Mouse (Mus musculus): ENCODE data around the gene Tcirg1.

The Tcirg1 gene

GRCm38 (mm10) chr19:3905261-3905969 is 1.5 kb downstream of the Tcirg1 start:
- in situ Hi-C loops (cut with MboI; ENCODE audit: low pct_unique_long_range_greater_than_20kb in 1 of 2, low sequenced_read_pairs in 2 of 2, unreplicated experiment in 1 of 2) = no loop called here

GRCm38 (mm10) chr19:3904363-3904675 is 2.6 kb downstream of the Tcirg1 start:
- in situ Hi-C loops (cut with MboI; ENCODE audit: low pct_unique_long_range_greater_than_20kb in 1 of 2, low sequenced_read_pairs in 2 of 2, unreplicated experiment in 1 of 2) = no loop called here

- in situ Hi-C loops (cut with MboI; ENCODE audit: low pct_unique_long_range_greater_than_20kb in 1 of 2, low sequenced_read_pairs in 2 of 2, unreplicated experiment in 1 of 2) = no loop called here
Measured at GRCm38 (mm10) chr19:3903648-3904362, 3.1 kb downstream of the Tcirg1 start.

GRCm38 (mm10) chr19:3902966-3903365 is 4.0 kb downstream of the Tcirg1 start:
- in situ Hi-C loops (cut with MboI; ENCODE audit: low pct_unique_long_range_greater_than_20kb in 1 of 2, low sequenced_read_pairs in 2 of 2, unreplicated experiment in 1 of 2) = no loop called here

- in situ Hi-C loops (cut with MboI; ENCODE audit: low pct_unique_long_range_greater_than_20kb in 1 of 2, low sequenced_read_pairs in 2 of 2, unreplicated experiment in 1 of 2) = no loop called here
Measured at GRCm38 (mm10) chr19:3899618-3900017, 7.3 kb downstream of the Tcirg1 start.

- in situ Hi-C loops (cut with MboI; ENCODE audit: low pct_unique_long_range_greater_than_20kb in 1 of 2, low sequenced_read_pairs in 2 of 2, unreplicated experiment in 1 of 2) = no loop called here
Measured at GRCm38 (mm10) chr19:3898952-3899351, 8.0 kb downstream of the Tcirg1 start.

GRCm38 (mm10) chr19:3897557-3897956 is 9.4 kb downstream of the Tcirg1 start:
- in situ Hi-C loops (cut with MboI; ENCODE audit: low pct_unique_long_range_greater_than_20kb in 1 of 2, low sequenced_read_pairs in 2 of 2, unreplicated experiment in 1 of 2) = no loop called here

- in situ Hi-C loops (cut with MboI; ENCODE audit: low pct_unique_long_range_greater_than_20kb in 1 of 2, low sequenced_read_pairs in 2 of 2, unreplicated experiment in 1 of 2) = no loop called here
Measured at GRCm38 (mm10) chr19:3896208-3896607, 10.7 kb downstream of the Tcirg1 start.

GRCm38 (mm10) chr19:3895171-3895631 is 11.7 kb downstream of the Tcirg1 start:
- in situ Hi-C loops (cut with MboI; ENCODE audit: low pct_unique_long_range_greater_than_20kb in 1 of 2, low sequenced_read_pairs in 2 of 2, unreplicated experiment in 1 of 2) = no loop called here

- in situ Hi-C loops (cut with MboI; ENCODE audit: low pct_unique_long_range_greater_than_20kb in 1 of 2, low sequenced_read_pairs in 2 of 2, unreplicated experiment in 1 of 2) = no loop called here
Measured at GRCm38 (mm10) chr19:3894294-3894693, 12.6 kb downstream of the Tcirg1 start.

- in situ Hi-C loops (cut with MboI; ENCODE audit: low pct_unique_long_range_greater_than_20kb in 1 of 2, low sequenced_read_pairs in 2 of 2, unreplicated experiment in 1 of 2) = no loop called here
Measured at GRCm38 (mm10) chr19:3893545-3894116, 13.3 kb downstream of the Tcirg1 start.

GRCm38 (mm10) chr19:3890181-3890580 is 16.8 kb downstream of the Tcirg1 start:
- in situ Hi-C loops (cut with MboI; ENCODE audit: low pct_unique_long_range_greater_than_20kb in 1 of 2, low sequenced_read_pairs in 2 of 2, unreplicated experiment in 1 of 2) = no loop called here

GRCm38 (mm10) chr19:3889096-3889495 is 17.8 kb downstream of the Tcirg1 start:
- in situ Hi-C loops (cut with MboI; ENCODE audit: low pct_unique_long_range_greater_than_20kb in 1 of 2, low sequenced_read_pairs in 2 of 2, unreplicated experiment in 1 of 2) = no loop called here

- in situ Hi-C loops (cut with MboI; ENCODE audit: low pct_unique_long_range_greater_than_20kb in 1 of 2, low sequenced_read_pairs in 2 of 2, unreplicated experiment in 1 of 2) = no loop called here
Measured at GRCm38 (mm10) chr19:3884325-3884990, 22.5 kb downstream of the Tcirg1 start.

- in situ Hi-C loops (cut with MboI; ENCODE audit: low pct_unique_long_range_greater_than_20kb in 1 of 2, low sequenced_read_pairs in 2 of 2, unreplicated experiment in 1 of 2) = no loop called here
Measured at GRCm38 (mm10) chr19:3882214-3882613, 24.7 kb downstream of the Tcirg1 start.

GRCm38 (mm10) chr19:3880054-3880848 is 26.7 kb downstream of the Tcirg1 start:
- in situ Hi-C loops (cut with MboI; ENCODE audit: low pct_unique_long_range_greater_than_20kb in 1 of 2, low sequenced_read_pairs in 2 of 2, unreplicated experiment in 1 of 2) = no loop called here

GRCm38 (mm10) chr19:3875045-3875444 is 31.9 kb downstream of the Tcirg1 start:
- in situ Hi-C loops (cut with MboI; ENCODE audit: low pct_unique_long_range_greater_than_20kb in 1 of 2, low sequenced_read_pairs in 2 of 2, unreplicated experiment in 1 of 2) = no loop called here

GRCm38 (mm10) chr19:3872373-3872772 is 34.6 kb downstream of the Tcirg1 start:
- in situ Hi-C loops (cut with MboI; ENCODE audit: low pct_unique_long_range_greater_than_20kb in 1 of 2, low sequenced_read_pairs in 2 of 2, unreplicated experiment in 1 of 2) = no loop called here

GRCm38 (mm10) chr19:3871468-3871867 is 35.5 kb downstream of the Tcirg1 start:
- in situ Hi-C loops (cut with MboI; ENCODE audit: low pct_unique_long_range_greater_than_20kb in 1 of 2, low sequenced_read_pairs in 2 of 2, unreplicated experiment in 1 of 2) = no loop called here
